Mouse (Mus musculus) cortical plate, adult 2 months (tissue): ENCODE data around the gene Sephs2. TPM values are rescaled to one million over a fixed set of nuclear protein-coding genes. Genes with fewer than 3 reads are reported as not detected.
A peak's percentile ranks its signal among the peaks of the same experiment; 100 is the strongest.

Experiments
- H3K27ac ChIP-seq: fragments of 200-500 bp; 2 replicates; pipeline ENCODE4 v1.5.1; 2012; ENCODE audit warnings: low read length, control low read depth, inconsistent platforms; ENCODE audit not compliant: insufficient read depth
- H3K4me1 ChIP-seq: fragments of 200-500 bp; 2 replicates; pipeline ENCODE4 v1.6.1; 2011; ENCODE audit warnings: low read length; ENCODE audit not compliant: control insufficient read depth, insufficient read depth
- H3K4me3 ChIP-seq: fragments of 200-500 bp; 2 replicates; pipeline ENCODE4 v1.5.1; 2011; ENCODE audit warnings: mild to moderate bottlenecking, low read length, control low read depth; ENCODE audit not compliant: insufficient read depth
- CTCF ChIP-seq: fragments of 200-500 bp; IDR thresholded peaks from 2 replicates; pipeline ENCODE4 v1.5.1; 2011; ENCODE audit warnings: mild to moderate bottlenecking, control low read depth, low read length; ENCODE audit not compliant: insufficient read depth; ENCODE audit errors: extremely low read depth
- POLR2A ChIP-seq: fragments of 200-500 bp; IDR thresholded peaks from 2 replicates; pipeline ENCODE4 v1.6.1; 2011; ENCODE audit warnings: mild to moderate bottlenecking, low read length, control low read depth; ENCODE audit not compliant: insufficient read depth; ENCODE audit errors: extremely low read depth
- polyA plus RNA-seq: library from polyadenylated mRNA; depleted of rRNA; stranded (reverse); fragments of >200 nt; gene quantifications from 2 replicates; pipeline ENCODE4 v1.2.3, GENCODE M21; 2012

The Sephs2 gene
- polyA plus RNA-seq, 1 experiment: 26.2 TPM

GRCm38 (mm10) chr7:127234777-127235176 is 39.1 kb downstream of the Sephs2 start:
- Histone ChIP-seq H3K4me1 (peaks cover 7% of the 10 kb centered on the region), H3K27ac (no peak overlapping the region), H3K4me3 (no peak overlapping the region)
- TF ChIP-seq CTCF (no peak), POLR2A (no peak)

DNA sequence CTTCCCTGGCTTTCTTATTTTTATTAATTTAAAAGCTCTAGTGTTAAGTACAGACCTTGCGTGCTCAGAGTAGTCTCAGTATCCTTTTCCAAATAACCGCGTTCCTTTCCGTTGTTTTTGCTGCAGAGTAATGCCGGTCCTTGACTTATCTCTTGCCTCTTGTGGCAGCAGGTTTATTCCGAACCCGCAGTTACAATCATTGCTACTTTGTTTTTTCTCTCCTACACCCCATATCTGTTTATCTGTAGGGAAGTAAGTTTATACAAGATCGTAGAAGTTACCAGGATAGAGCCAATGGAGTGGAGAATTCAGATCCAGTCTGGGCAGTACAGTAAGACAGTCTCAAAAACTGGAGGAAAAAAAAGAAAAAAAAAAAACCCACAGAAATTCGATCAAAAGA is 40.1 kb downstream of the Sephs2 start:
- Histone ChIP-seq H3K27ac (no peak overlapping the region), H3K4me1 (peaks cover 7% of the 10 kb centered on the region), H3K4me3 (peak overlapping the region; percentile 96)
- no peak for TF ChIP-seq CTCF
- TF ChIP-seq POLR2A: no peak

GRCm38 (mm10) chr7:127233368-127233749 is 40.5 kb downstream of the Sephs2 start:
- TF ChIP-seq POLR2A: no peak
- no peak for TF ChIP-seq CTCF

GRCm38 (mm10) chr7:127232622-127233367 is 41.1 kb downstream of the Sephs2 start, which contains the start of the genes Zfp553 and Sept1:
TSS of gene Zfp553 (plus strand) at chr7:127233061.
TSS of gene Sept1 (minus strand) at chr7:127233130.
- no peak for TF ChIP-seq CTCF
- 0 out of 2 replicates have a peak, but pooled peaks have one; percentile 23 for TF ChIP-seq POLR2A
- Histone ChIP-seq H3K27ac (peak within 1 kb of the TSS; percentile 85), H3K4me3 (peak within 1 kb of the TSS; percentile 96), H3K4me1 (peaks cover 7% of the 10 kb centered on the region)

More at GRCm38 (mm10) chr7:127233368-127233749, 40.5 kb downstream of the Sephs2 start:
- Histone ChIP-seq H3K4me1 (peaks cover 7% of the 10 kb centered on the region), H3K4me3 (peak overlapping the region; percentile 96), H3K27ac (peak overlapping the region; percentile 85)

DNA sequence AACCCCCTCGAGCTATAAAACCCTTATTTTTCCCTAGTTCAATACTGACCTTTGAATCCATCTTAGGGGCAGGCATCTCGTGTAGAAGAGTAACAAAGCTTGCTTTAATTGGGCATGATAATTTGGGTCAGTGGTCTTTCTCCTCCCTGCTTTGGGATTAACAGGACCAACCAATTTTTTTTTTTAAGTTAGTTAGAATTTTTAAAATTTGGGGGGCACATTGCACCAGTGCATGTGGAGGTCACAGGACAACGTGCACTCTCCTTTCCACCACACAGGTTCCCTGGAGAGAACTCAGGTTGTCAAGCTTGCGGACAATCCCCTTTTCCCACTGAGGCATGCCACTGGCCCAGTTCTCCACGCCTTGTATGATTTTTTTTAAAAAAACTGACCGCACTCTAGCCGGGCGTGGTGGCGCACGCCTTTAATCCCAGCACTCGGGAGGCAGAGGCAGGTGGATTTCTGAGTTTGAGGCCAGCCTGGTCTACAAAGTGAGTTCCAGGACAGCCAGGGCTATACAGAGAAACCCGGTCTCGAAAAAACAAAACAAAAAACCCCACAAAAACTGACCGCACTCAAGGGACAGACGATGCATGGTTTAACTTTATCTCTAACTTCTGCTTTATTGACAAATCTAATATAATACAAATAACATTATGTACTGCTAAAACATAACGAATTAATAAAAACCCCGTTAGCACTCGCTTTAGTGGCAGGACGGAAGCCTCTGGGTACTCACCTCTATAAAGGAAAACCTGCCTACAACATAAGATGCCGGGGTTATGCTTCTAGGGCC is 41.8 kb downstream of the Sephs2 start:
- Histone ChIP-seq H3K4me1 (peaks cover 7% of the 10 kb centered on the region), H3K4me3 (peak overlapping the region; percentile 96), H3K27ac (peak overlapping the region; percentile 85)
- TF ChIP-seq CTCF (no peak), POLR2A (no peak)

DNA sequence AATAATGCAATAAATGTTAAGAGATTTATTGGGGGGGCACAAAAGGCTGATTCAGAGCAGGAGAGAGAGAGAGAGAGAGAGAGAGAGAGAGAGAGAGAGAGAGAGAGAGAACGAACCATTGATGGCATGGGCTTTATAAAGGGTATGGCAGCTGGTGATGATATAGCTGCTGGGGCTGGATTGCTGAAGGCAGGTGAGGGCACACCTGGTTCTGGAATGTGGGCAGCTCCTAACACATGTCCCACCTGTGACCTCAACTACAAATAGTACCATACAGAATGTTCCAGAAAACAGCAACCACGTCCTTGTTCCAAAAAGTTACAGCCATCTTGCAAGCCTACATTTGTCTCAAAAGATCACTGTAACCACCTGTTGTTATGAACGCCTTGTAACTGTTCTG is 42.5 kb downstream of the Sephs2 start:
- H3K4me3 ChIP-seq: peak overlapping the region; percentile 96; the same call in 1 of the 2 replicates
- no peak overlapping the region for H3K27ac ChIP-seq
- TF ChIP-seq CTCF: no peak
- TF ChIP-seq POLR2A: no peak
- peaks cover 7% of the 10 kb centered on the region for H3K4me1 ChIP-seq

- no peak overlapping the region for H3K27ac ChIP-seq
- H3K4me1 ChIP-seq: peaks cover 7% of the 10 kb centered on the region
- TF ChIP-seq POLR2A (no peak), CTCF (peak; percentile 90)
- no peak overlapping the region for H3K4me3 ChIP-seq
Measured at GRCm38 (mm10) chr7:127228615-127229303, 45.1 kb downstream of the Sephs2 start.

DNA sequence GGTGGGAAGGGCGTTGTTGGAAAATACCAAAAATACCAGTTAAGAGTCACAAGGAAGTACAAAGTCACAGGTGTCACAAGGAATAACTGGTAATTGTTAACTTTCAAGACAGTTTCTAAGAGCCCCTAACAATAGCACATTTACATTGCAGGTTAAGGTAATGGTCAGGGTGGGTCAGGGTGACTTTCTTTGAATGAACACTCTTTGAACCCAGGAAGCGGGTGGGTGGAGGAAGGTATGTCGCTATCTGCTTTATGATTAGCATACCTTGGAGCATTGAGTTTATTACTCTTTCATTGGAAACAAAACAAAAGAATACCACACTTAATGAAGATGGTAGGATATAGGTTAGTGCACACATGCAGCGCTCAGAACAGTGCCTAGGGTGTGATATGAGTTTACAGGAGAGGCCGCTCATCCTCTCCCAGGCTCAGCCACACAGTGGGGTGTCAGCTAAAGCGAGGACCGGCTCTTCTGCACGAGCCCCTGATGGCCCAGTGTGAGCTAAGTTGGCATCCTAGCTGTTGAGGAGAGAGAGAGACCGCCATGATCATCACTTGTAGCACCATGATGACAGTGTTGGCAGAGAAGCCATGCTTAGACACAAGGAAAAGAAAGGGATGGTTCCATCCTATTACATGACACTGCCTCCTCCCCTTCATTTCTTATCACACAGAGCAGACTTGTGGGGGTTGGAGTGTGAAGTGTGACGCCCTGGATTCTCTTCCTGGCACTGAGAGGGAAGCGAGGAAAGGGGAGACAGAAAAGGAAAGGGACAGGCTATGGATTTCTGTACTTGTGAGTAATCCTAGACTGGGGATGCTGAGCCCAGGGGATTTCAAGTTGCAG is 48.5 kb downstream of the Sephs2 start:
- TF ChIP-seq POLR2A (no peak), CTCF (no peak)
- Histone ChIP-seq H3K4me1 (peaks cover 3% of the 10 kb centered on the region; the same call in 1 of the 2 replicates), H3K27ac (no peak overlapping the region), H3K4me3 (no peak overlapping the region)
